Comparison of ENCODE assay signal across 29 mouse cellular contexts in the genomic region with DNA sequence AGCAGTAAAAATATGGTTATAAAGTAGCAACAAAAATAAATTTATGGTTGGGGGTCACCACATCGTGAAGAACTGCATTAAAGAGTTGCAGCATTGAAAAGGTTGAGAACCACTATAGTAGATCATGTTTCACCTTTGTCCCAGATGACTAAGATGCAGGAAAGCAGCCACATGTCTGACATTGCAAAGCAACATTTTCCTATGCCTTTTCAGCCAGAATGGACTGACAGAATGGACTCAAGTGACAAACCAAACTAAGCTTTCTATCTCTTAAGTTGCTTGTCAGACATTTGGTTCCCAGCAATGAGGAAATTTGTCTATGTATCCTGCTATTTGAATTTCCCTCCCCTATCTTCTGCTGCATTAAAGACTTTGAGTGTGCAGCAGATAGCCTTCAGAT. TPM values are rescaled to one million over a fixed set of nuclear protein-coding genes. Genes with fewer than 3 reads are reported as not detected.
DNase-seq lines count a peak whose midpoint lies in the region; ATAC-seq and TF ChIP-seq lines count a peak whose summit lies in the region.
"Had no signal": no experiment of that assay in that cellular context is flagged by ENCODE, and none has a peak within 500 bp of the region (broad histone marks: within the 10 kb centered on the region; RNA-seq: fewer than 3 reads in every experiment).

No protein-coding gene starts in this region.

- no peak for TF ChIP-seq RAD21 in CH12.LX (IDR thresholded peaks at IDR 0.05; ENCODE audit: low read depth, low read length)

- H3K9ac ChIP-seq in CH12.LX (ENCODE audit: insufficient read depth, low read depth): peak overlapping the region; percentile 66
- no peak overlapping the region for H3K9ac ChIP-seq in forebrain, embryonic 11.5 days (ENCODE audit: low read length)
- no peak overlapping the region for H3K9ac ChIP-seq in heart, embryonic 12.5 days
- H3K9ac ChIP-seq: embryonic facial prominence, embryonic 13.5 days; embryonic facial prominence, embryonic 15.5 days; forebrain, embryonic 13.5 days had no signal

- H3K36me3 ChIP-seq in CH12.LX (replicated peaks in 1 of 2; ENCODE audit: control insufficient read depth in 1 of 2, insufficient read depth in 1 of 2, low read length in 1 of 2): no peaks in the 10 kb centered on the region
- H3K36me3 ChIP-seq in myocyte (ENCODE audit: control insufficient read depth, insufficient read depth): no peaks in the 10 kb centered on the region
- no peaks in the 10 kb centered on the region for H3K36me3 ChIP-seq in forebrain, embryonic 11.5 days (ENCODE audit: control insufficient read depth, insufficient read depth, low read length)
- H3K36me3 ChIP-seq in heart, embryonic 12.5 days: no peaks in the 10 kb centered on the region
- H3K36me3 ChIP-seq: embryonic facial prominence, embryonic 13.5 days; embryonic facial prominence, embryonic 15.5 days; forebrain, embryonic 10.5 days had no signal

- H3K4me2 ChIP-seq in CH12.LX (ENCODE audit: insufficient read depth, low read depth, poor library complexity, severe bottlenecking) (peak overlapping the region; percentile 95), myocyte (ENCODE audit: low read depth) (peak overlapping the region; percentile 52)
- H3K4me2 ChIP-seq in forebrain, embryonic 11.5 days (ENCODE audit: low read depth, low read length, severe bottlenecking): no peak overlapping the region
- H3K4me2 ChIP-seq in heart, embryonic 12.5 days: no peak overlapping the region
- H3K4me2 ChIP-seq: embryonic facial prominence, embryonic 13.5 days; embryonic facial prominence, embryonic 15.5 days; forebrain, embryonic 13.5 days had no signal

- H3ac ChIP-seq in myocyte (ENCODE audit: control insufficient read depth, insufficient read length): no peak overlapping the region

- ATAC-seq in forebrain, embryonic 11.5 days (replicated peaks; ENCODE audit: low FRiP score): no peak
- no peak for ATAC-seq in heart, embryonic 12.5 days (ENCODE audit: insufficient number of reproducible peaks, low FRiP score)
- ATAC-seq: CD4-positive, CD25-positive, alpha-beta regulatory T cell, adult 4 months; forebrain, embryonic 13.5 days; forebrain, embryonic 16.5 days had no signal

- no peaks in the 10 kb centered on the region for H3K79me2 ChIP-seq in CH12.LX (replicated peaks; ENCODE audit: control insufficient read depth, extremely low read depth, insufficient read depth, poor library complexity, severe bottlenecking)
- no peaks in the 10 kb centered on the region for H3K79me2 ChIP-seq in myocyte (ENCODE audit: control insufficient read depth, insufficient read depth)

- H3K27me3 ChIP-seq in CH12.LX (replicated peaks) (no peaks in the 10 kb centered on the region), myocyte (ENCODE audit: control insufficient read depth, insufficient read depth, insufficient read length) (no peaks in the 10 kb centered on the region)
- no peaks in the 10 kb centered on the region for H3K27me3 ChIP-seq in forebrain, embryonic 11.5 days (ENCODE audit: control insufficient read depth, insufficient read depth, low read length)
- H3K27me3 ChIP-seq in heart, embryonic 12.5 days (replicated peaks): no peaks in the 10 kb centered on the region
- H3K27me3 ChIP-seq: embryonic facial prominence, embryonic 13.5 days; embryonic facial prominence, embryonic 15.5 days; forebrain, embryonic 13.5 days had no signal

- peak overlapping the region; percentile 76 for H3K27ac ChIP-seq in CH12.LX (ENCODE audit: insufficient read depth, low read depth)
- H3K27ac ChIP-seq in brown adipose tissue, adult 24 weeks (replicated peaks; ENCODE audit: low read depth, low read length): peak overlapping the region; percentile 75
- no peak overlapping the region for H3K27ac ChIP-seq in forebrain, embryonic 11.5 days (ENCODE audit: low read depth, low read length)
- H3K27ac ChIP-seq in heart, embryonic 12.5 days (ENCODE audit: poor library complexity, severe bottlenecking): no peak overlapping the region
- H3K27ac ChIP-seq: embryonic facial prominence, embryonic 13.5 days; embryonic facial prominence, embryonic 15.5 days; forebrain, embryonic 10.5 days; forebrain, embryonic 13.5 days had no signal

- peak; percentile 43 for TF ChIP-seq EP300 in CH12.LX (IDR thresholded peaks at IDR 0.05; ENCODE audit: low read length)

- WGBS in forebrain, embryonic 11.5 days: 68% methylated on average over 1 of the region's 1 CpGs
- 62% methylated on average over 1 of the region's 1 CpGs for WGBS in heart, embryonic 12.5 days

- DNase-seq in 3T3-L1 (ENCODE audit: low read depth, low spot score) (peak; percentile 72), CH12.LX (ENCODE audit: extremely low read depth) (peak; percentile 55)
- no peak for DNase-seq in urinary bladder, adult 18-20 months (ENCODE audit: low spot score in 2 of 2)
- DNase-seq in forebrain, embryonic 11.5 days (ENCODE audit: low spot score): no peak
- DNase-seq: adrenal gland, adult 8-10 months; adrenal gland, postnatal 14 days; adrenal gland, postnatal 36 days; B cell, adult 2 months; cerebellum, adult 11 months; cerebellum, adult 18-20 months; cerebellum, adult 8-10 months; cerebellum, adult 9-11 months; cerebellum, postnatal 14 days; cerebellum, postnatal 36 days; embryo, embryonic 11 days had no signal

- no peak for TF ChIP-seq CTCF in CH12.LX (conservative IDR thresholded peaks at IDR 0.05 in 1 of 2, IDR thresholded peaks at IDR 0.05 in 1 of 2; ENCODE audit: low read depth in 2 of 2, low read length in 2 of 2)

- TF ChIP-seq POLR2A in CH12.LX (IDR thresholded peaks at IDR 0.05; ENCODE audit: low read depth, low read length) (no peak), myocyte (IDR thresholded peaks at IDR 0.05; ENCODE audit: insufficient read length, low read depth) (no peak)

- H3K4me3 ChIP-seq in CH12.LX (replicated peaks in 1 of 3; ENCODE audit: low read depth in 2 of 3, low read length in 2 of 3, poor library complexity in 1 of 3): peak overlapping the region in 2 of 3 experiments; percentile 4 to 6
- no peak overlapping the region for H3K4me3 ChIP-seq in brown adipose tissue, adult 24 weeks (ENCODE audit: insufficient read depth, low read depth, low read length)
- no peak overlapping the region for H3K4me3 ChIP-seq in myocyte
- H3K4me3 ChIP-seq in forebrain, embryonic 11.5 days (ENCODE audit: low read depth, low read length): no peak overlapping the region
- H3K4me3 ChIP-seq in heart, embryonic 12.5 days: no peak overlapping the region
- H3K4me3 ChIP-seq: embryonic facial prominence, embryonic 13.5 days; embryonic facial prominence, embryonic 15.5 days; erythroblast, embryonic 14.5 days; forebrain, embryonic 10.5 days; forebrain, embryonic 13.5 days had no signal

- H3K9me3 ChIP-seq in CH12.LX (replicated peaks; ENCODE audit: low read length): no peaks in the 10 kb centered on the region
- H3K9me3 ChIP-seq in forebrain, embryonic 11.5 days (ENCODE audit: control insufficient read depth, low read length): no peaks in the 10 kb centered on the region
- H3K9me3 ChIP-seq in heart, embryonic 12.5 days (replicated peaks): no peaks in the 10 kb centered on the region
- H3K9me3 ChIP-seq: embryonic facial prominence, embryonic 13.5 days; embryonic facial prominence, embryonic 15.5 days; forebrain, embryonic 10.5 days; forebrain, embryonic 13.5 days had no signal

- dilution Hi-C loops in CH12.LX (cut with MboI; ENCODE audit: extremely low pct_ligation_motif_present, extremely low pct_unique_long_range_greater_than_20kb, low sequenced_read_pairs): no loop called here

- peaks cover 15 to 76% of the 10 kb centered on the region in 2 experiments for H3K4me1 ChIP-seq in CH12.LX (ENCODE audit: control insufficient read depth in 1 of 2, insufficient read depth in 2 of 2)
- H3K4me1 ChIP-seq in brown adipose tissue, adult 24 weeks (ENCODE audit: control insufficient read depth, insufficient read depth, insufficient read length, low read length): 0 out of 2 replicates have a peak, but pooled peaks cover 2% of the 10 kb centered on the region
- no peaks in the 10 kb centered on the region for H3K4me1 ChIP-seq in forebrain, embryonic 11.5 days (replicated peaks; ENCODE audit: control insufficient read depth, insufficient read depth, low read length)
- no peaks in the 10 kb centered on the region for H3K4me1 ChIP-seq in heart, embryonic 12.5 days (replicated peaks)
- H3K4me1 ChIP-seq: embryonic facial prominence, embryonic 13.5 days; embryonic facial prominence, embryonic 15.5 days; forebrain, embryonic 10.5 days; forebrain, embryonic 13.5 days had no signal

- in situ Hi-C loops in CH12.LX (cut with MboI; ENCODE audit: low pct_ligation_motif_present, low pct_unique_long_range_greater_than_20kb, low sequenced_read_pairs): no loop called here

TF ChIP-seq in CH12.LX, 34 proteins besides CTCF, POLR2A, EP300 and RAD21 (continues in another document):
- TF ChIP-seq MAX (IDR thresholded peaks at IDR 0.05; ENCODE audit: low read length) (peak; percentile 56; the same call in 1 of the 2 replicates), CHD2 (IDR thresholded peaks at IDR 0.05; ENCODE audit: low read length) (no peak), MYC (IDR thresholded peaks at IDR 0.05; ENCODE audit: low read depth, low read length) (peak; percentile 72; the same call in 1 of the 2 replicates), ETS1 (conservative IDR thresholded peaks at IDR 0.05; ENCODE audit: low read depth, low read length) (0 out of 2 replicates have a peak, but pooled peaks have one; percentile 3), E2F4 (IDR thresholded peaks at IDR 0.05; ENCODE audit: insufficient replicate concordance, low read depth, low read length) (no peak), ZKSCAN1 (IDR thresholded peaks at IDR 0.05; ENCODE audit: borderline replicate concordance, low read depth, low read length) (no peak)

TF ChIP-seq in myocyte, 11 proteins besides CTCF, POLR2A, EP300 and RAD21:
- TF ChIP-seq E2F4 (IDR thresholded peaks at IDR 0.05; ENCODE audit: insufficient read depth) (no peak), USF1 (IDR thresholded peaks at IDR 0.05; ENCODE audit: low read depth) (peak; percentile 7)

RNA-seq across cellular contexts. Expression of gene Cd200r3, which starts 51.6 kb away (rescaled TPM):
- total RNA-seq in CH12.LX (2012; rRNA removed): 5.0 and 5.7 TPM in 2 replicates
- 17.6 and 18.4 TPM in 2 replicates for total RNA-seq in CH12.LX (2014; rRNA removed)
- 5.9 and 6.9 TPM in 2 replicates for polyA plus RNA-seq in CH12.LX (2012; ENCODE audit: insufficient read length, low read depth)
- polyA plus RNA-seq in brown adipose tissue, adult 24 weeks (2012; ENCODE audit: insufficient read depth, insufficient read length, missing spikeins): not detected in 2 replicates
- polyA plus RNA-seq in myocyte (2012; fragmentation: generic; extraction: Trizol): not detected
- not detected in 2 replicates for polyA plus RNA-seq in forebrain, embryonic 11.5 days (2014; fragmentation: Nextera tagmentation; extraction: Ambion mirVana)
- 0.13 and 0.27 TPM in 2 replicates for polyA plus RNA-seq in heart, embryonic 12.5 days (2016; fragmentation: Nextera tagmentation; extraction: Ambion mirVana)
- total RNA-seq: adrenal gland, adult 18-20 months; adrenal gland, postnatal 36 days; ES-E14 had no signal
- polyA plus RNA-seq: embryonic facial prominence, embryonic 11.5 days; embryonic facial prominence, embryonic 13.5 days; erythroblast, embryonic 14.5 days; forebrain, embryonic 10.5 days; forebrain, embryonic 13.5 days; forebrain, embryonic 16.5 days; frontal cortex, adult 2 months had no signal

Comparison
In these comparisons a context has a peak if more than half of its experiments do, and no peak if none do; other contexts are left out.
1. DNase-seq: peak in 3T3-L1 (single experiment) and CH12.LX (single experiment); none in urinary bladder, adult 18-20 months (0 of 2) and forebrain, embryonic 11.5 days (single experiment).
2. H3K27ac ChIP-seq: peak in CH12.LX (single experiment) and brown adipose tissue, adult 24 weeks (single experiment); none in forebrain, embryonic 11.5 days (single experiment) and heart, embryonic 12.5 days (single experiment).
3. H3K4me2 ChIP-seq: peak in CH12.LX (single experiment) and myocyte (single experiment); none in forebrain, embryonic 11.5 days (single experiment) and heart, embryonic 12.5 days (single experiment).
4. H3K4me3 ChIP-seq: peak in CH12.LX (2 of 3); none in brown adipose tissue, adult 24 weeks (single experiment), myocyte (single experiment), forebrain, embryonic 11.5 days (single experiment) and heart, embryonic 12.5 days (single experiment).